Mouse (Mus musculus) limb, embryonic 14.5 days (tissue): ENCODE measurements around the gene Fbln1. TPM values are rescaled to one million over a fixed set of nuclear protein-coding genes. Genes with fewer than 3 reads are reported as not detected.

Experiments used
- ATAC-seq: fragments of 200-750 bp; cut with Nextera tagmentation; 2 replicates; pipeline ENCODE4 v1.8.0; 2017; ENCODE audit warnings: low read depth, moderate number of reproducible peaks, moderate TSS enrichment; ENCODE audit not compliant: low FRiP score
- DNase-seq: peaks from one replicate; pipeline ENCODE4 v3.0.0-alpha.2; 2015; ENCODE audit warnings: low spot score
- H3K27ac ChIP-seq: fragments of 300-500 bp; sonication (generic); replicated peaks from 2 replicates; pipeline ENCODE4 v1.5.1; 2014; ENCODE audit warnings: low read depth, mild to moderate bottlenecking, low read length, moderate library complexity, mixed read lengths
- H3K27me3 ChIP-seq: fragments of 300-500 bp; sonication (generic); 2 replicates; pipeline ENCODE4 v1.6.1; 2014; ENCODE audit warnings: low read length, mixed read lengths; ENCODE audit not compliant: control insufficient read depth, insufficient read depth
- H3K36me3 ChIP-seq: fragments of 300-500 bp; sonication (generic); 2 replicates; pipeline ENCODE4 v1.6.1; 2014; ENCODE audit warnings: mild to moderate bottlenecking, low read length, moderate library complexity, mixed read lengths; ENCODE audit not compliant: control insufficient read depth, insufficient read depth
- H3K4me1 ChIP-seq: fragments of 300-500 bp; sonication (generic); 2 replicates; pipeline ENCODE4 v1.6.1; 2014; ENCODE audit warnings: antibody characterized with exemption, low read length, mixed read lengths; ENCODE audit not compliant: control insufficient read depth, insufficient read depth
- H3K4me2 ChIP-seq: fragments of 300-500 bp; sonication (generic); replicated peaks from 2 replicates; pipeline ENCODE4 v1.6.1; 2014; ENCODE audit warnings: low read depth, mild to moderate bottlenecking, low read length, moderate library complexity; ENCODE audit not compliant: severe bottlenecking
- H3K4me3 ChIP-seq: fragments of 300-500 bp; sonication (generic); replicated peaks from 2 replicates; pipeline ENCODE4 v1.5.1; 2014; ENCODE audit warnings: low read length
- H3K9ac ChIP-seq: fragments of 300-500 bp; sonication (generic); 2 replicates; pipeline ENCODE4 v1.6.1; 2014; ENCODE audit warnings: mild to moderate bottlenecking, low read depth, low read length, moderate library complexity; ENCODE audit not compliant: severe bottlenecking
- H3K9me3 ChIP-seq: fragments of 300-500 bp; sonication (generic); 2 replicates; pipeline ENCODE4 v1.6.1; 2016; ENCODE audit warnings: low read length; ENCODE audit not compliant: control insufficient read depth
- POLR2A ChIP-seq: fragments of 200-500 bp; IDR thresholded peaks from 2 replicates; pipeline ENCODE4 v1.8.0; 2012; ENCODE audit warnings: inconsistent platforms, mild to moderate bottlenecking, moderate library complexity, borderline replicate concordance; ENCODE audit not compliant: insufficient read depth, insufficient read length; ENCODE audit errors: extremely low read depth
- WGBS: fragments of 180-500 bp; shearing (Covaris S2); extraction: QIAGEN DNeasy Blood & Tissue Kit; methylation state at CpG from one replicate; pipeline ENCODE4 v1.1.7; 2014; 5-methylcytosine and 5-hydroxymethylcytosine counted together
- polyA plus RNA-seq, 2 experiments: library from polyadenylated mRNA; depleted of rRNA in 1 of 2; stranded (reverse) in 1 of 2; unstranded in 1 of 2; fragments of >200 nt; fragmentation: Nextera tagmentation in 1 of 2; extraction: Ambion mirVana in 1 of 2; gene quantifications; 2 replicates each; pipeline versions ENCODE4 v1.2.1 to v1.2.3; 2012 to 2014

Gene Fbln1
- polyA plus RNA-seq, 2 experiments, result 255 to 265 TPM

DNA sequence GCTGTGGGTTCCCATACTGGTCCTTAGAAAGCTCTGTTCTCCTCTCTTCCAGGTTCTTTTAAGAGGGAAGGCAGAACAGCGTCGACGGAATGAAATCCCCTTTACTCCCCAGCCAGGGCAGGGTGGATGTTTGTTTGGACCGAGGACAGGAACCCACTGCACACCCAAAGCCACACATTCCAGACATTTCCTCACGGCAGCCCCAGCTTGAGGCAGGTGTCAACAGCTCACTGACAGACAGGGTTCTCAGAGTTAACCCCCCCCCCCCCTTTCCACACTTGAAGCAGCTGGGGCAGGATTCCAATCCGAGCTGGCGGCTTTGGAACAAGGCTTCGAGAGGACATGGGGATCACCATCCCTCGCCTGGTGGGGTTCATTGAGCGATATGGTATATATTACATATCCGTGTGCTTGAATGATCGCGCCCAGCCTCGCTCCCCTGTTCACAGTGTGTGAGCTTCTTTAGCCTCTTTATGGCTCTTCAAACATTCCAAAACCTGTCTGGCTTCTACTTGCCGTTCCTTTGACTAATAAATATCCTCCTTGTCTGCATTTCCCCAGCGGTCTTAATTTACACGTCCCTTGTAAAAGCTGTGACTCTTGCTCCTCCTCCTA is 92.5 kb downstream of the Fbln1 start:
- DNase-seq (no peak), ATAC-seq (peak; percentile 82)
- Histone ChIP-seq H3K36me3 (no peaks in the 10 kb centered on the region), H3K9me3 (no peaks in the 10 kb centered on the region), H3K9ac (no peak overlapping the region), H3K27me3 (no peaks in the 10 kb centered on the region), H3K27ac (peak overlapping the region; percentile 26; the same call in 1 of the 2 replicates), H3K4me1 (peaks cover 18% of the 10 kb centered on the region), H3K4me3 (no peak overlapping the region), H3K4me2 (peak overlapping the region; percentile 13; the same call in 1 of the 2 replicates)
- WGBS, result 24% methylated on average over 17 of the region's 17 CpGs
- no peak for TF ChIP-seq POLR2A

DNA sequence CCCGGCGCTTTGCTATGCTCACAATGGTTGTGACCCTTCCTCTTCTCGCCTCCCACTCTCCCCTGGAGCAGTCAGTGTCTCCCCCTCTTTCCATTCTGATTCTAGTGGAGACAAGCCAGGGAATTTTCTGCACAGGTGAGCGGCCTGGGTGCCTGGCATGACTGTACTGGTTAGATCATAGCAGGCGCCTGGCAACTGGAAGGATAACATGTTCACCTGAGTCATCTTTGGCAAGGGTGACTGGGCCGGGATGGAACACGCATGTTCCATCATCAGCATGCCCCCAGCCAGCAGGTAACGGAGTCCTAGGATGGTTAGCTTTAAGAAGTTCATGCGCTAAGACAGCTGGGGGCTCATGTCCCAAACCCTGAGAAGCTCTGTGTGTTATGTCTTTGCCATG is 93.2 kb downstream of the Fbln1 start:
- Histone ChIP-seq H3K36me3 (no peaks in the 10 kb centered on the region), H3K27me3 (no peaks in the 10 kb centered on the region), H3K9me3 (no peaks in the 10 kb centered on the region), H3K27ac (0 out of 2 replicates have a peak overlapping the region, but pooled peaks have one; percentile 26), H3K9ac (no peak overlapping the region), H3K4me2 (peak overlapping the region; percentile 13; the same call in 1 of the 2 replicates), H3K4me3 (no peak overlapping the region), H3K4me1 (peaks cover 18% of the 10 kb centered on the region)
- TF ChIP-seq POLR2A, result no peak
- DNase-seq, result no peak
- ATAC-seq, result no peak
- WGBS, result 76% methylated on average over 9 of the region's 9 CpGs

DNA sequence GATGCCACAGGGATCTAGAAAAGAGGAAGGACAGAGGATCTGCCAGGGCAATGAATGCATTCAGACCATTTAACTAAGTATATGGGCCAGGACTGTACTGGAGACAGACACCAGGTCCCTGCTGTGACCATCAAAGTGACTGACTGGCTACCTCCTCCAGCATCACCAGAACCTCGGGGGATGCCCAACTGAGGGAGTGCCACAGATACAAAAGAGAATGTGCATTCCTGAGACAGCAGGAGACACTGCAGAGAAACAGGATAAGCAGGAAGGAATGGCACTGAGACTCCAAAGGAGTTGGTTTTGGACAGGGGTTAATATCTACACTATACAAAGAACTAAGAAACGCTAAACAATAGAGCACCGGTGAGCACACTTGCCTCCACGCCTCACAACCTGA is 97.5 kb downstream of the Fbln1 start:
- no peak overlapping the region for H3K27ac ChIP-seq
- H3K9me3 ChIP-seq, result no peaks in the 10 kb centered on the region
- ATAC-seq (no peak), DNase-seq (no peak)
- H3K9ac ChIP-seq, result no peak overlapping the region
- H3K4me2 ChIP-seq, result no peak overlapping the region
- whole genome bisulfite sequencing, result 84% methylated on average over 4 of the region's 4 CpGs
- H3K4me1 ChIP-seq, result peaks cover 8% of the 10 kb centered on the region
- H3K4me3 ChIP-seq, result no peak overlapping the region
- H3K36me3 ChIP-seq, result no peaks in the 10 kb centered on the region
- no peaks in the 10 kb centered on the region for H3K27me3 ChIP-seq
- TF ChIP-seq POLR2A, result no peak

DNA sequence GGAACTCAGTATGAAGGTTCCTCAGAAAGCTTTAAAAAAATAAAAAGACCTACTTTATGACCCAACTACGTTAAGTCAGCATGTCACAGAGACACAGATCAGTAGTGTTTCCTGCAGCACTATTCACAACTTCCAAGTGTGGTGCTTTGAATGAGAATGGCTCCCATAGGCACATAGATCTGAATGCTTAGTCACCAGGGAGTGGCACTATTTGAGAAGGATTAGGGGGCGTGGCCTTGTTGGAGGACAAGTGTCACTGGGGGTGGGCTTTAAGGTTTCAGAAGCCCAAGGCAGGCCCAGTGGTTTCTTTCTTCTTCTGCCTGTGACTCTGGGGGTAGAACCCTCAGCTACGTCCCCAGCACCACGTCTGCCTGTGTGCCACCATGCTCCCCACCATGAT is 98.2 kb downstream of the Fbln1 start:
- Histone ChIP-seq H3K36me3 (no peaks in the 10 kb centered on the region), H3K4me2 (no peak overlapping the region), H3K27me3 (no peaks in the 10 kb centered on the region), H3K27ac (no peak overlapping the region), H3K4me1 (peaks cover 1% of the 10 kb centered on the region), H3K9ac (no peak overlapping the region), H3K4me3 (no peak overlapping the region), H3K9me3 (no peaks in the 10 kb centered on the region)
- 92% methylated on average over 4 of the region's 4 CpGs for WGBS
- ATAC-seq (no peak), DNase-seq (no peak)
- TF ChIP-seq POLR2A, result no peak

DNA sequence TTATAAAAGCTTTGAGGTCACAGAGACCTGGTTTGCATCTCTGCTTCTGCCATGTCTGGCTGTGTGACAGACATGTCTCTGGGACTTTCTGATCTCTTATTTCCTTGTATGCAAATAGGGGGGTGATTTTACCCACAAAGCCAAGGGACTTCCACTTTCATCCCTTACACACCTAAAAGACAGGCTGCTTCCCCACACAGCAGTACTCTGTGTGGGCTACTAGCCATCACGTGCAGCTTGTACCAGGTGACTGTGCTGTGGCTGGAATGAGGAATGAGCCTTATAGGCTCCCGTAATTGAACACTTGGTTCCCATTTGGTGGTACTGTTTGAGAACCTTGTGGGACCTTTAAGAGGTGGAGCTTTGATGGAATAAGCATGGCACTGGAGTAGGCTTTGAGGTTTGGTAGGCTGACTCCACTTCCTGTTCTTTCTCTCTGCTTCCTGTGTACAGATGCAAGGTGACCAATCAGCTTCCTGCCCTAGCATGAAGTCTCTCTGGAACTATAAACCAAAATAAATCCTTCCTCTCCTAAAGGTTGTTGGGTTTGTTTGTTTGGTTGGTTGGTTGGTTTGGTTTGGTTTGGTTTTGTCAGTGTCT is 101.4 kb downstream of the Fbln1 start:
- H3K4me1 ChIP-seq, result no peaks in the 10 kb centered on the region
- no peak overlapping the region for H3K27ac ChIP-seq
- no peak overlapping the region for H3K9ac ChIP-seq
- no peak for ATAC-seq
- H3K36me3 ChIP-seq, result no peaks in the 10 kb centered on the region
- DNase-seq, result no peak
- H3K27me3 ChIP-seq, result no peaks in the 10 kb centered on the region
- no peak for TF ChIP-seq POLR2A
- H3K4me2 ChIP-seq, result no peak overlapping the region
- H3K4me3 ChIP-seq, result no peak overlapping the region
- 85% methylated on average over 2 of the region's 2 CpGs for WGBS
- no peaks in the 10 kb centered on the region for H3K9me3 ChIP-seq
